Mouse (Mus musculus): ENCODE results near the gene Coa5.

GRCm38 (mm10) chr1:37399734-37400133 lies 30.2 kb downstream of the Coa5 start:
- TF ChIP-seq POLR2A (IDR thresholded peaks at IDR 0.05; ENCODE audit: borderline replicate concordance, extremely low read depth, insufficient read depth, insufficient read length, poor library complexity, severe bottlenecking) (no peak), CTCF (IDR thresholded peaks at IDR 0.05; ENCODE audit: borderline replicate concordance, extremely low read depth, insufficient read depth, insufficient read length) (no peak)
